Mouse (Mus musculus) MEL (cell line): ENCODE measurements at regions not wholly inside any gene's neighbourhood (a gene's known extent, or its start where the extent isn't known, plus 50 kb on each side); places are given as distances from the start of the nearest gene placed in this dataset.

Source experiments
- DNase-seq: peaks from one replicate; pipeline ENCODE4 v3.0.0; 2011; ENCODE audit warnings: low read depth, low spot score
- H3K27ac ChIP-seq: 2 replicates; pipeline ENCODE4 v1.5.1; 2012; ENCODE audit warnings: low read depth, mild to moderate bottlenecking, control low read depth, low read length, moderate library complexity; ENCODE audit not compliant: control insufficient read depth
- H3K27me3 ChIP-seq, 2 experiments: fragments of 150-350 bp in 1 of 2; sonication (generic) in 1 of 2; 2 replicates each; pipeline ENCODE4 v1.6.1; 2012; ENCODE audit warnings: low read length in 2 of 2, mild to moderate bottlenecking in 2 of 2, improper control_type of control experiment in 1 of 2, moderate library complexity in 1 of 2; ENCODE audit not compliant: insufficient read depth in 2 of 2, control insufficient read depth in 1 of 2
- H3K36me3 ChIP-seq, 2 experiments: 2 replicates each; pipeline ENCODE4 v1.6.1; 2012 to 2014; ENCODE audit warnings: low read length in 2 of 2, improper control_type of control experiment in 1 of 2, inconsistent platforms in 1 of 2, mild to moderate bottlenecking in 1 of 2; ENCODE audit not compliant: insufficient read depth in 2 of 2, control insufficient read depth in 1 of 2
- H3K4me1 ChIP-seq, 2 experiments: fragments of 150-350 bp in 1 of 2; sonication (generic) in 1 of 2; 2 replicates each; pipeline ENCODE4 v1.6.1; 2012; ENCODE audit warnings: low read length in 2 of 2, improper control_type of control experiment in 1 of 2, mild to moderate bottlenecking in 1 of 2; ENCODE audit not compliant: insufficient read depth in 2 of 2, control insufficient read depth in 1 of 2
- H3K4me3 ChIP-seq, 2 experiments: fragments of 150-350 bp in 1 of 2; sonication (generic) in 1 of 2; 2 replicates each; pipeline ENCODE4 v1.5.1; 2012; ENCODE audit warnings: low read depth in 2 of 2, low read length in 2 of 2, mild to moderate bottlenecking in 2 of 2, moderate library complexity in 2 of 2, control low read depth in 1 of 2, improper control_type of control experiment in 1 of 2; ENCODE audit not compliant: control insufficient read depth in 1 of 2, insufficient read depth in 1 of 2
- H3K79me2 ChIP-seq: 2 replicates; pipeline ENCODE4 v1.6.1; 2012; ENCODE audit warnings: mild to moderate bottlenecking, low read length, moderate library complexity; ENCODE audit not compliant: control insufficient read depth, poor library complexity, insufficient read depth
- H3K9ac ChIP-seq: 2 replicates; pipeline ENCODE4 v1.6.1; 2012; ENCODE audit warnings: low read depth, mild to moderate bottlenecking, control low read depth, low read length, moderate library complexity; ENCODE audit not compliant: control insufficient read depth, poor library complexity, severe bottlenecking
- H3K9me3 ChIP-seq: fragments of 150-350 bp; sonication (generic); replicated peaks from 2 replicates; pipeline ENCODE4 v1.6.1; 2012; ENCODE audit warnings: mild to moderate bottlenecking, low read length, improper control_type of control experiment, moderate library complexity; ENCODE audit not compliant: insufficient read depth
- BHLHE40 ChIP-seq: IDR thresholded peaks from 2 replicates; pipeline ENCODE4 v1.6.1; 2012; ENCODE audit warnings: low read depth, mild to moderate bottlenecking, inconsistent platforms, low read length, improper control_type of control experiment, borderline replicate concordance
- CHD2 ChIP-seq: IDR thresholded peaks from 2 replicates; pipeline ENCODE4 v1.6.1; 2011; ENCODE audit warnings: low read length, improper control_type of control experiment
- E2F4 ChIP-seq: IDR thresholded peaks from 2 replicates; pipeline ENCODE4 v1.6.1; 2011; ENCODE audit warnings: low read depth, low read length, improper control_type of control experiment, borderline replicate concordance
- ELF1 ChIP-seq: IDR thresholded peaks from 2 replicates; pipeline ENCODE4 v1.6.1; 2014; ENCODE audit warnings: low read depth, mild to moderate bottlenecking, inconsistent platforms, low read length, improper control_type of control experiment, moderate library complexity
- EP300 ChIP-seq, 2 experiments: IDR thresholded peaks; 2 replicates each; pipeline ENCODE4 v1.6.1; 2011; ENCODE audit warnings: improper control_type of control experiment in 2 of 2, low read length in 2 of 2, low read depth in 1 of 2, mild to moderate bottlenecking in 1 of 2
- ETS1 ChIP-seq: IDR thresholded peaks from 2 replicates; pipeline ENCODE4 v1.6.1; 2012; ENCODE audit warnings: low read depth, mild to moderate bottlenecking, inconsistent platforms, low read length, improper control_type of control experiment, moderate library complexity
- GATA1 ChIP-seq: IDR thresholded peaks from 2 replicates; pipeline ENCODE4 v1.6.1; 2011; ENCODE audit warnings: low read depth, low read length, improper control_type of control experiment
- KAT2A ChIP-seq: conservative IDR thresholded peaks from 2 replicates; pipeline ENCODE4 v1.6.1; 2012; ENCODE audit warnings: low read depth, low read length, improper control_type of control experiment, inconsistent platforms
- MAFK ChIP-seq: IDR thresholded peaks from 2 replicates; pipeline ENCODE4 v1.6.1; 2011; ENCODE audit warnings: low read depth, mild to moderate bottlenecking, low read length, improper control_type of control experiment, borderline replicate concordance
- MAX ChIP-seq: IDR thresholded peaks from 2 replicates; pipeline ENCODE4 v1.6.1; 2011; ENCODE audit warnings: low read length, improper control_type of control experiment
- MAZ ChIP-seq: IDR thresholded peaks from 2 replicates; pipeline ENCODE4 v1.6.1; 2012; ENCODE audit warnings: low read depth, mild to moderate bottlenecking, inconsistent platforms, low read length, improper control_type of control experiment
- MEF2A ChIP-seq: IDR thresholded peaks from 2 replicates; pipeline ENCODE4 v1.6.1; 2014; ENCODE audit warnings: low read depth, mild to moderate bottlenecking, inconsistent platforms, low read length, improper control_type of control experiment; ENCODE audit not compliant: poor library complexity, insufficient replicate concordance, severe bottlenecking; ENCODE audit errors: extremely low read depth
- MYC ChIP-seq: IDR thresholded peaks from 2 replicates; pipeline ENCODE4 v1.6.1; 2011; ENCODE audit warnings: low read depth, mild to moderate bottlenecking, low read length, improper control_type of control experiment, moderate library complexity
- NRF1 ChIP-seq: IDR thresholded peaks from 2 replicates; pipeline ENCODE4 v1.6.1; 2014; ENCODE audit warnings: low read depth, mild to moderate bottlenecking, inconsistent platforms, low read length, improper control_type of control experiment, moderate library complexity; ENCODE audit not compliant: poor library complexity, insufficient read depth, severe bottlenecking
- POLR2A ChIP-seq, 2 experiments: IDR thresholded peaks; 2 replicates each; pipeline ENCODE4 v1.6.1; 2011 to 2012; ENCODE audit warnings: low read length in 2 of 2, mild to moderate bottlenecking in 2 of 2, control low read depth in 1 of 2, improper control_type of control experiment in 1 of 2, low read depth in 1 of 2, moderate library complexity in 1 of 2; ENCODE audit not compliant: control insufficient read depth in 1 of 2, insufficient read depth in 1 of 2, poor library complexity in 1 of 2
- POLR2AphosphoS2 ChIP-seq: IDR thresholded peaks from 2 replicates; pipeline ENCODE4 v1.6.1; 2011; ENCODE audit warnings: low read length, improper control_type of control experiment
- POLR2AphosphoS5 ChIP-seq: IDR thresholded peaks from 2 replicates; pipeline ENCODE4 v1.6.1; 2012; ENCODE audit warnings: low read depth, borderline replicate concordance, mild to moderate bottlenecking, inconsistent platforms, low read length, moderate library complexity, mixed read lengths
- TAL1 ChIP-seq: IDR thresholded peaks from 2 replicates; pipeline ENCODE4 v1.6.1; 2012; ENCODE audit warnings: mild to moderate bottlenecking, inconsistent platforms, low read length, moderate library complexity, mixed read lengths
- TBP ChIP-seq: IDR thresholded peaks from 2 replicates; pipeline ENCODE4 v1.8.0; 2011; ENCODE audit warnings: low read depth, low read length, improper control_type of control experiment
- TCF12 ChIP-seq: IDR thresholded peaks from 2 replicates; pipeline ENCODE4 v1.6.1; 2014; ENCODE audit warnings: low read depth, mild to moderate bottlenecking, inconsistent platforms, low read length, improper control_type of control experiment, moderate library complexity
- UBTF ChIP-seq: IDR thresholded peaks from 2 replicates; pipeline ENCODE4 v1.6.1; 2012; ENCODE audit warnings: low read depth, mild to moderate bottlenecking, inconsistent platforms, low read length, improper control_type of control experiment, moderate library complexity, borderline replicate concordance; ENCODE audit not compliant: insufficient read depth
- USF1 ChIP-seq: IDR thresholded peaks from 2 replicates; pipeline ENCODE4 v1.6.1; 2014; ENCODE audit warnings: low read depth, mild to moderate bottlenecking, inconsistent platforms, low read length, improper control_type of control experiment, moderate library complexity
- ZKSCAN1 ChIP-seq: IDR thresholded peaks from 2 replicates; pipeline ENCODE4 v1.6.1; 2012; ENCODE audit warnings: low read depth, mild to moderate bottlenecking, inconsistent platforms, low read length, improper control_type of control experiment, moderate library complexity
- ZMIZ1 ChIP-seq: IDR thresholded peaks from 2 replicates; pipeline ENCODE4 v1.6.1; 2012; ENCODE audit warnings: low read depth, mild to moderate bottlenecking, inconsistent platforms, low read length, improper control_type of control experiment, moderate library complexity

GRCm38 (mm10) chr17:84115133-84115532 lies 72.6 kb downstream of the Zfp36l2 start:
- peaks cover 19 to 72% of the 10 kb centered on the region in 2 experiments for H3K4me1 ChIP-seq
- peaks cover 0 to 54% of the 10 kb centered on the region in 2 experiments; a peak in 2 of 4 replicates for H3K36me3 ChIP-seq
- no peaks in the 10 kb centered on the region for H3K27me3 ChIP-seq
- peak; percentile 86 for DNase-seq
- peak overlapping the region in 1 of 2 experiments; percentile 4; a peak in 1 of 4 replicates for H3K4me3 ChIP-seq
- H3K9ac ChIP-seq: peak overlapping the region; percentile 66
- no peaks in the 10 kb centered on the region for H3K9me3 ChIP-seq
- peaks cover 9% of the 10 kb centered on the region for H3K79me2 ChIP-seq
- H3K27ac ChIP-seq: peak overlapping the region; percentile 93
- TF ChIP-seq GATA1: 0 out of 2 replicates have a peak, but pooled peaks have one; percentile 26
- TF ChIP-seq POLR2AphosphoS5: 0 out of 2 replicates have a peak, but pooled peaks have one; percentile 2
- TF ChIP-seq TAL1: peak; percentile 29; the same call in 1 of the 2 replicates
- TF ChIP-seq POLR2A (IDR thresholded peaks at IDR 0.05; ENCODE audit: control insufficient read depth in 1 of 2, insufficient read depth in 1 of 2, low read depth in 1 of 2, low read length in 2 of 2, poor library complexity in 1 of 2): peak; percentile 27 to 54; a peak in 1 of 4 replicates
- TF ChIP-seq E2F4: no peak
- no peak for TF ChIP-seq MAZ
- TF ChIP-seq ELF1: no peak
- no peak for TF ChIP-seq BHLHE40
- peak; percentile 79 for TF ChIP-seq TBP

GRCm38 (mm10) chr17:84114279-84114994 lies 73.3 kb downstream of the Zfp36l2 start:
- peak overlapping the region; percentile 15 to 24; a peak in 3 of 4 replicates for H3K4me3 ChIP-seq

More at GRCm38 (mm10) chr17:84114279-84114994, 73.3 kb downstream of the Zfp36l2 start:
- H3K4me1 ChIP-seq: peaks cover 19 to 65% of the 10 kb centered on the region in 2 experiments
- no peak for DNase-seq
- H3K27ac ChIP-seq: peak overlapping the region; percentile 93
- no peaks in the 10 kb centered on the region for H3K9me3 ChIP-seq
- H3K27me3 ChIP-seq: no peaks in the 10 kb centered on the region
- TF ChIP-seq TCF12 (no peak), NRF1 (no peak), GATA1 (peak; percentile 67), BHLHE40 (no peak), MAX (no peak), MEF2A (no peak), MYC (no peak), KAT2A (no peak), ZMIZ1 (no peak), ETS1 (no peak), MAFK (no peak), UBTF (0 out of 2 replicates have a peak, but pooled peaks have one; percentile 2), POLR2AphosphoS2 (no peak), CHD2 (no peak), POLR2A (IDR thresholded peaks at IDR 0.05; ENCODE audit: control insufficient read depth in 1 of 2, insufficient read depth in 1 of 2, low read depth in 1 of 2, low read length in 2 of 2, poor library complexity in 1 of 2) (peak in 1 of 2 experiments; percentile 4; a peak in 1 of 4 replicates), USF1 (no peak), EP300 (IDR thresholded peaks at IDR 0.05; ENCODE audit: low read depth in 1 of 2, low read length in 2 of 2) (no peak), POLR2AphosphoS5 (peak; percentile 83; the same call in 1 of the 2 replicates), ZKSCAN1 (no peak)
- TF ChIP-seq, all 39 proteins: peak for 4
- Histone ChIP-seq H3K36me3 (peaks cover 0 to 48% of the 10 kb centered on the region in 2 experiments; a peak in 2 of 4 replicates), H3K79me2 (peaks cover 6% of the 10 kb centered on the region; the same call in 1 of the 2 replicates), H3K9ac (peak overlapping the region; percentile 66)
